Mouse (Mus musculus) cortical plate, adult 2 months (tissue): ENCODE data around the gene Otx2. TPM values are rescaled to one million over a fixed set of nuclear protein-coding genes. Genes with fewer than 3 reads are reported as not detected.

Source experiments
- H3K27ac ChIP-seq: fragments of 200-500 bp; 2 replicates; pipeline ENCODE4 v1.5.1; 2012; ENCODE audit warnings: low read length, control low read depth, inconsistent platforms; ENCODE audit not compliant: insufficient read depth
- H3K4me1 ChIP-seq: fragments of 200-500 bp; 2 replicates; pipeline ENCODE4 v1.6.1; 2011; ENCODE audit warnings: low read length; ENCODE audit not compliant: control insufficient read depth, insufficient read depth
- H3K4me3 ChIP-seq: fragments of 200-500 bp; 2 replicates; pipeline ENCODE4 v1.5.1; 2011; ENCODE audit warnings: mild to moderate bottlenecking, low read length, control low read depth; ENCODE audit not compliant: insufficient read depth
- CTCF ChIP-seq: fragments of 200-500 bp; IDR thresholded peaks from 2 replicates; pipeline ENCODE4 v1.5.1; 2011; ENCODE audit warnings: mild to moderate bottlenecking, control low read depth, low read length; ENCODE audit not compliant: insufficient read depth; ENCODE audit errors: extremely low read depth
- POLR2A ChIP-seq: fragments of 200-500 bp; IDR thresholded peaks from 2 replicates; pipeline ENCODE4 v1.6.1; 2011; ENCODE audit warnings: mild to moderate bottlenecking, low read length, control low read depth; ENCODE audit not compliant: insufficient read depth; ENCODE audit errors: extremely low read depth
- polyA plus RNA-seq: library from polyadenylated mRNA; depleted of rRNA; stranded (reverse); fragments of >200 nt; gene quantifications from 2 replicates; pipeline ENCODE4 v1.2.3, GENCODE M21; 2012

Gene Otx2
- polyA plus RNA-seq, 1 experiment: 0.44 TPM

GRCm38 (mm10) chr14:48655073-48655791 lies 18.4 kb downstream of the Otx2 start:
- TF ChIP-seq CTCF (no peak), POLR2A (no peak)
- H3K4me1 ChIP-seq: no peaks in the 10 kb centered on the region
- H3K27ac ChIP-seq: no peak overlapping the region
- no peak overlapping the region for H3K4me3 ChIP-seq

- no peaks in the 10 kb centered on the region for H3K4me1 ChIP-seq
- TF ChIP-seq CTCF (no peak), POLR2A (no peak)
- H3K27ac ChIP-seq: no peak overlapping the region
- H3K4me3 ChIP-seq: no peak overlapping the region
Measured at GRCm38 (mm10) chr14:48654551-48655072, 19.0 kb downstream of the Otx2 start.

- TF ChIP-seq CTCF (no peak), POLR2A (no peak)
- Histone ChIP-seq H3K27ac (no peak overlapping the region), H3K4me3 (no peak overlapping the region), H3K4me1 (no peaks in the 10 kb centered on the region)
Measured at GRCm38 (mm10) chr14:48653676-48654510, 19.7 kb downstream of the Otx2 start.

- Histone ChIP-seq H3K27ac (no peak overlapping the region), H3K4me3 (no peak overlapping the region), H3K4me1 (no peaks in the 10 kb centered on the region)
- no peak for TF ChIP-seq POLR2A
- no peak for TF ChIP-seq CTCF
Measured at GRCm38 (mm10) chr14:48653081-48653480, 20.5 kb downstream of the Otx2 start.

GRCm38 (mm10) chr14:48652256-48652655 lies 21.4 kb downstream of the Otx2 start:
- no peaks in the 10 kb centered on the region for H3K4me1 ChIP-seq
- H3K4me3 ChIP-seq: no peak overlapping the region
- no peak overlapping the region for H3K27ac ChIP-seq
- no peak for TF ChIP-seq CTCF
- TF ChIP-seq POLR2A: no peak

- no peaks in the 10 kb centered on the region for H3K4me1 ChIP-seq
- TF ChIP-seq POLR2A (no peak), CTCF (no peak)
- H3K4me3 ChIP-seq: no peak overlapping the region
- no peak overlapping the region for H3K27ac ChIP-seq
Measured at GRCm38 (mm10) chr14:48651471-48652211, 22.0 kb downstream of the Otx2 start.

- TF ChIP-seq POLR2A (no peak), CTCF (no peak)
- Histone ChIP-seq H3K4me1 (no peaks in the 10 kb centered on the region), H3K27ac (no peak overlapping the region), H3K4me3 (no peak overlapping the region)
Measured at GRCm38 (mm10) chr14:48641462-48642395, 31.9 kb downstream of the Otx2 start.

- Histone ChIP-seq H3K4me1 (no peaks in the 10 kb centered on the region), H3K4me3 (no peak overlapping the region), H3K27ac (no peak overlapping the region)
- no peak for TF ChIP-seq POLR2A
- TF ChIP-seq CTCF: no peak
Measured at GRCm38 (mm10) chr14:48633141-48633540, 40.5 kb downstream of the Otx2 start.
